Mouse (Mus musculus) forebrain, embryonic 11.5 days (tissue): ENCODE measurements around the gene Polr1d. TPM values are rescaled to one million over a fixed set of nuclear protein-coding genes. Genes with fewer than 3 reads are reported as not detected.

Experiments
- ATAC-seq: fragments of 200-750 bp; cut with Nextera tagmentation; replicated peaks from 2 replicates; pipeline ENCODE4 v1.8.0; 2017; ENCODE audit warnings: moderate TSS enrichment; ENCODE audit not compliant: low FRiP score
- DNase-seq: peaks from one replicate; pipeline ENCODE4 v3.0.0-alpha.2; 2017; ENCODE audit warnings: low spot score
- H3K27ac ChIP-seq: fragments of 300-500 bp; sonication (generic); 2 replicates; pipeline ENCODE4 v1.5.1; 2014; ENCODE audit warnings: low read depth, low read length
- H3K27me3 ChIP-seq: fragments of 300-500 bp; sonication (generic); 2 replicates; pipeline ENCODE4 v1.6.1; 2014; ENCODE audit warnings: mild to moderate bottlenecking, low read length, mixed read lengths; ENCODE audit not compliant: control insufficient read depth, insufficient read depth
- H3K36me3 ChIP-seq: fragments of 300-500 bp; sonication (generic); 2 replicates; pipeline ENCODE4 v1.6.1; 2014; ENCODE audit warnings: mild to moderate bottlenecking, low read length, moderate library complexity, mixed read lengths; ENCODE audit not compliant: control insufficient read depth, insufficient read depth
- H3K4me1 ChIP-seq: fragments of 300-500 bp; sonication (generic); replicated peaks from 2 replicates; pipeline ENCODE4 v1.6.1; 2014; ENCODE audit warnings: low read length, mixed read lengths; ENCODE audit not compliant: control insufficient read depth, insufficient read depth
- H3K4me2 ChIP-seq: fragments of 300-500 bp; sonication (generic); 2 replicates; pipeline ENCODE4 v1.6.1; 2014; ENCODE audit warnings: low read depth, mild to moderate bottlenecking, low read length, moderate library complexity, mixed read lengths; ENCODE audit not compliant: severe bottlenecking
- H3K4me3 ChIP-seq: fragments of 300-500 bp; sonication (generic); 2 replicates; pipeline ENCODE4 v1.5.1; 2014; ENCODE audit warnings: low read depth, low read length
- H3K9ac ChIP-seq: fragments of 300-500 bp; sonication (generic); 2 replicates; pipeline ENCODE4 v1.6.1; 2014; ENCODE audit warnings: low read length
- H3K9me3 ChIP-seq: fragments of 300-500 bp; sonication (generic); 2 replicates; pipeline ENCODE4 v1.6.1; 2016; ENCODE audit warnings: low read length, mixed read lengths; ENCODE audit not compliant: control insufficient read depth
- WGBS: fragments of 180-500 bp; shearing (Covaris S2); extraction: QIAGEN DNeasy Blood & Tissue Kit; methylation state at CpG from one replicate; pipeline ENCODE4 v1.1.7; 2014; 5-methylcytosine and 5-hydroxymethylcytosine counted together
- polyA plus RNA-seq: library from polyadenylated mRNA; unstranded; fragments of >200 nt; fragmentation: Nextera tagmentation; extraction: Ambion mirVana; gene quantifications from 2 replicates; pipeline ENCODE4 v1.2.1, GENCODE M21; 2014

The Polr1d gene
- polyA plus RNA-seq, 1 experiment from 2014 or later: 110 TPM

GRCm38 (mm10) chr5:147090256-147090963, 13.6 kb downstream of the Polr1d start:
- Histone ChIP-seq H3K4me1 (no peaks in the 10 kb centered on the region), H3K4me3 (no peak overlapping the region), H3K4me2 (no peak overlapping the region), H3K9ac (no peak overlapping the region), H3K36me3 (no peaks in the 10 kb centered on the region), H3K27ac (no peak overlapping the region), H3K27me3 (no peaks in the 10 kb centered on the region), H3K9me3 (no peaks in the 10 kb centered on the region)
- DNase-seq (no peak), ATAC-seq (no peak)
- 89% methylated on average over 11 of the region's 11 CpGs for WGBS

DNA sequence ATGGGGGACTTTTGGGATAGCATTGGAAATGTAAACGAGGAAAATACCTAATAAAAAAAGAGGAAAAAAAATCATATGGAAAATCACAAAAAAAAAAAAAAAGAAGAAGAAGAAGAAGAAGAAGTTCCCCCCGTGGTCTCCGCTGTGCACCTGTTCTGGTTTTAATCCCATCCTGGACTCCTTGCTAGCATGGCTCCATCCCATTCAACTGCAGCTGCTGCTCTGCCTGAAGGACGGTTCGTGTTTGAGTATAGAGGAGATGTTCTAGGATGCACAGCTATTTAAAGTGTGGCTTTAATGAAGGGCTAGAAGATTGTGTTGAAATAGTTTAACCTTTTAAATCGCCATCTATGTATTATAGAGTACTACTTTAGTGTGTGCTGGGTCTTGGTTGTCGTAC, 15.6 kb downstream of the Polr1d start:
- DNase-seq: no peak
- 94% methylated on average over 7 of the region's 7 CpGs for WGBS
- Histone ChIP-seq H3K27ac (no peak overlapping the region), H3K36me3 (no peaks in the 10 kb centered on the region), H3K4me3 (no peak overlapping the region), H3K9ac (no peak overlapping the region), H3K4me1 (no peaks in the 10 kb centered on the region), H3K4me2 (no peak overlapping the region), H3K27me3 (no peaks in the 10 kb centered on the region), H3K9me3 (no peaks in the 10 kb centered on the region)
- ATAC-seq: no peak

DNA sequence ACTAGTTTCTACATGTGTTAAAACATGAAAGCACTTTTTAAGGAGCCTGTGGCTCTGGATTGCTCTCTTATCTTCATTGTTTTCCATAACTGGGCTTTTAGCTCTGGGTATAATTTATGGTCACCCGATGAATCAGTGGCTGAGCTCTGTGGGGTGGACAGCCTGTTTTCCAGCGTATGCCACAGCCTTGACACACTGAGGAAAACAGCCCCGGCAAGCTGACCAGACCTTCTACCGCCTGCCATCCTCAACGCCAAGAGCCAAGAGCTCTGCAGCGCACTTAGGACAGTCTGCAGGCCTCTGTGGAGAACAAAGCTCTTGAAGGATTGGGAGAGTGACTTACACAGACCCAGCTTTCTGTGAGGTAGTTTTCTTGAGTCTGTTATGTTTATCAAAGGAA, 17.4 kb downstream of the Polr1d start:
- H3K9me3 ChIP-seq: no peaks in the 10 kb centered on the region
- H3K27me3 ChIP-seq: no peaks in the 10 kb centered on the region
- H3K27ac ChIP-seq: no peak overlapping the region
- no peak overlapping the region for H3K4me3 ChIP-seq
- no peak overlapping the region for H3K4me2 ChIP-seq
- no peak overlapping the region for H3K9ac ChIP-seq
- no peaks in the 10 kb centered on the region for H3K36me3 ChIP-seq
- WGBS: 92% methylated on average over 6 of the region's 6 CpGs
- ATAC-seq (no peak), DNase-seq (no peak)
- no peaks in the 10 kb centered on the region for H3K4me1 ChIP-seq

GRCm38 (mm10) chr5:147096586-147096985, 19.7 kb downstream of the Polr1d start:
- H3K9me3 ChIP-seq: no peaks in the 10 kb centered on the region
- H3K27me3 ChIP-seq: no peaks in the 10 kb centered on the region
- H3K4me3 ChIP-seq: no peak overlapping the region
- 95% methylated on average over 4 of the region's 4 CpGs for WGBS
- H3K27ac ChIP-seq: no peak overlapping the region
- no peak overlapping the region for H3K4me2 ChIP-seq
- no peaks in the 10 kb centered on the region for H3K36me3 ChIP-seq
- DNase-seq (no peak), ATAC-seq (no peak)
- H3K4me1 ChIP-seq: no peaks in the 10 kb centered on the region
- no peak overlapping the region for H3K9ac ChIP-seq

- 91% methylated on average over 7 of the region's 7 CpGs for WGBS
- no peaks in the 10 kb centered on the region for H3K27me3 ChIP-seq
- H3K4me3 ChIP-seq: no peak overlapping the region
- no peaks in the 10 kb centered on the region for H3K9me3 ChIP-seq
- H3K36me3 ChIP-seq: no peaks in the 10 kb centered on the region
- no peak overlapping the region for H3K27ac ChIP-seq
- no peak overlapping the region for H3K4me2 ChIP-seq
- no peak overlapping the region for H3K9ac ChIP-seq
- H3K4me1 ChIP-seq: no peaks in the 10 kb centered on the region
- no peak for DNase-seq
- ATAC-seq: no peak
These were observed 21.8 kb downstream of the Polr1d start for GRCm38 (mm10) chr5:147098667-147099066.

DNA sequence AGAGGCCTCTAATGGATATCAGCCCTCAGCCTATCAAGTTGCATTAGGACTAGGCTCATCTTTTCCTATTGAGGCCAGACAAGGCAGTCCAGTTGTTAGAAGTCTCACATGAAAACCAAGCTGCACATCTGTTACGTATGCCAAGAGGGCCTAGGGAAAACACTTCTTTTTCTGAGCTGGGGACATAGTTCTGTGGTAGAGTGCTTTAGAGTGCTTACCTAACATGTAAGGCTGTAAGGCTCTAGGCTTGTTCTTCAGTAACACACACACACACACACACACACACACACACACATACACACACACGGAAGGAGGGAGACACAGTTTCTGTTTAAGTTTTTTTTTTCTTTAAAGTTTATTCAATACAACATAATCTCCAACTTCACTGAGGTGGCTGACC, 23.3 kb downstream of the Polr1d start:
- no peak for DNase-seq

GRCm38 (mm10) chr5:147102295-147102694, 25.4 kb downstream of the Polr1d start:
- H3K36me3 ChIP-seq: no peaks in the 10 kb centered on the region; the same call in 1 of the 2 replicates
- H3K4me1 ChIP-seq: no peaks in the 10 kb centered on the region
- 93% methylated on average over 6 of the region's 6 CpGs for WGBS
- H3K4me3 ChIP-seq: no peak overlapping the region
- no peak overlapping the region for H3K4me2 ChIP-seq
- H3K9me3 ChIP-seq: no peaks in the 10 kb centered on the region
- H3K27me3 ChIP-seq: no peaks in the 10 kb centered on the region
- DNase-seq: no peak
- ATAC-seq: no peak
- H3K27ac ChIP-seq: no peak overlapping the region
- no peak overlapping the region for H3K9ac ChIP-seq

More for the DNA sequence above, 23.3 kb downstream of the Polr1d start:
- Histone ChIP-seq H3K4me2 (no peak overlapping the region), H3K9me3 (no peaks in the 10 kb centered on the region), H3K4me1 (no peaks in the 10 kb centered on the region), H3K27ac (no peak overlapping the region), H3K4me3 (no peak overlapping the region), H3K27me3 (no peaks in the 10 kb centered on the region), H3K36me3 (no peaks in the 10 kb centered on the region; the same call in 1 of the 2 replicates), H3K9ac (no peak overlapping the region)
- 73% methylated on average over 2 of the region's 2 CpGs for WGBS
- no peak for ATAC-seq

DNA sequence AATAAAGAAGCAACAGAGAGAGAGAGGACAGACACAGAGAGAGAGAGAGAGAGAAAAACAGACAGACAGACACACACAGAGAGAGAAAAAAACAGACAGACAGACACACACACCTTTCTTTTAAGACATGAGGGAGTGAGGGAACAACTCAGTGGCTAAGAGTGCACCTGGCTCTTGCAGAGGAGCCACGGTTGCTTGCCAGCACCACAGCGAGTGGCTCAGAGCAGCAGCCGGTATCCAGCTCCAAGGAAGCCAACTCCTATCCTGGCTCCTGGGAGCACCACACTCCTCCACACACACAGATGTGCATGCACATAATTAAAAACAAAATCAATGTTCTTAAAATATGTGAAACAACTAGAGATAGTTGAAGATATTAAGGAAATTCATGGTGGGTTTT, 30.4 kb downstream of the Polr1d start:
- ATAC-seq: no peak
- WGBS: 96% methylated on average over 3 of the region's 3 CpGs
- H3K36me3 ChIP-seq: no peaks in the 10 kb centered on the region; the same call in 1 of the 2 replicates

More for the DNA sequence above, 30.4 kb downstream of the Polr1d start:
- no peak for DNase-seq
- Histone ChIP-seq H3K9ac (no peak overlapping the region), H3K27me3 (no peaks in the 10 kb centered on the region), H3K4me2 (no peak overlapping the region), H3K4me3 (no peak overlapping the region), H3K9me3 (no peaks in the 10 kb centered on the region), H3K4me1 (no peaks in the 10 kb centered on the region), H3K27ac (no peak overlapping the region)
